Comparison of ENCODE assay signal across 8 mouse cellular contexts in genomic region chr1:160195337-160195663, GRCm38 (mm10). TPM values are rescaled to one million over a fixed set of nuclear protein-coding genes. Genes with fewer than 3 reads are reported as not detected.
DNase-seq lines count a peak whose midpoint lies in the region; ATAC-seq and TF ChIP-seq lines count a peak whose summit lies in the region.

No protein-coding gene starts in this region.

- H3K4me2 ChIP-seq in forebrain, embryonic 11.5 days (ENCODE audit: low read depth, low read length, severe bottlenecking): peak overlapping the region; percentile 75
- H3K4me2 ChIP-seq in liver, embryonic 12.5 days: peak overlapping the region; percentile 77
- peak overlapping the region; percentile 79 for H3K4me2 ChIP-seq in stomach, postnatal 0 days (replicated peaks; ENCODE audit: low read depth)

- peak overlapping the region; percentile 90 for H3K4me3 ChIP-seq in testis, adult 2 months (ENCODE audit: control insufficient read depth, low read depth, low read length)
- peak overlapping the region; percentile 83 for H3K4me3 ChIP-seq in forebrain, embryonic 11.5 days (ENCODE audit: low read depth, low read length)
- H3K4me3 ChIP-seq in liver, embryonic 12.5 days: peak overlapping the region; percentile 81
- H3K4me3 ChIP-seq in stomach, postnatal 0 days (ENCODE audit: low read depth, low read length): peak overlapping the region; percentile 89

- H3K4me1 ChIP-seq in testis, adult 2 months (ENCODE audit: control insufficient read depth, insufficient read depth, low read length): no peaks in the 10 kb centered on the region
- H3K4me1 ChIP-seq in forebrain, embryonic 11.5 days (replicated peaks; ENCODE audit: control insufficient read depth, insufficient read depth, low read length): no peaks in the 10 kb centered on the region; the same call in 1 of the 2 replicates
- peaks cover 23% of the 10 kb centered on the region for H3K4me1 ChIP-seq in liver, embryonic 12.5 days
- H3K4me1 ChIP-seq in stomach, postnatal 0 days (replicated peaks; ENCODE audit: control insufficient read depth, insufficient read depth): no peaks in the 10 kb centered on the region

- no peaks in the 10 kb centered on the region for H3K27me3 ChIP-seq in testis, adult 2 months (ENCODE audit: control insufficient read depth, insufficient read depth, low read length)
- H3K27me3 ChIP-seq in forebrain, embryonic 11.5 days (ENCODE audit: control insufficient read depth, insufficient read depth, low read length): no peaks in the 10 kb centered on the region
- no peaks in the 10 kb centered on the region for H3K27me3 ChIP-seq in liver, embryonic 12.5 days (replicated peaks)
- no peaks in the 10 kb centered on the region for H3K27me3 ChIP-seq in stomach, postnatal 0 days (ENCODE audit: control insufficient read depth, insufficient read depth, low read length)

- TF ChIP-seq POLR2A in testis, adult 2 months (IDR thresholded peaks at IDR 0.05; ENCODE audit: control insufficient read depth, low read depth, low read length): no peak

- H3K9ac ChIP-seq in forebrain, embryonic 11.5 days (ENCODE audit: low read length): peak overlapping the region; percentile 85
- H3K9ac ChIP-seq in liver, embryonic 12.5 days: peak overlapping the region; percentile 78
- H3K9ac ChIP-seq in stomach, postnatal 0 days (ENCODE audit: low read length): peak overlapping the region; percentile 94

- ATAC-seq in forebrain, embryonic 11.5 days (replicated peaks; ENCODE audit: low FRiP score): no peak
- peak; percentile 57 for ATAC-seq in liver, embryonic 12.5 days
- ATAC-seq in stomach, postnatal 0 days (ENCODE audit: low FRiP score, low TSS enrichment): peak; percentile 53

- TF ChIP-seq CTCF in testis, adult 2 months (IDR thresholded peaks at IDR 0.05; ENCODE audit: control insufficient read depth, insufficient read depth, insufficient replicate concordance, low read depth, low read length): no peak
- TF ChIP-seq CTCF in stomach, postnatal 0 days (IDR thresholded peaks at IDR 0.05; ENCODE audit: low read depth): no peak

- TF ChIP-seq EP300 in stomach, postnatal 0 days (optimal IDR thresholded peaks at IDR 0.05): no peak

- no peaks in the 10 kb centered on the region for H3K36me3 ChIP-seq in testis, adult 2 months (ENCODE audit: control insufficient read depth, insufficient read depth, low read length)
- no peaks in the 10 kb centered on the region; the same call in 1 of the 2 replicates for H3K36me3 ChIP-seq in forebrain, embryonic 11.5 days (ENCODE audit: control insufficient read depth, insufficient read depth, low read length)
- H3K36me3 ChIP-seq in liver, embryonic 12.5 days: peaks cover 38% of the 10 kb centered on the region
- no peaks in the 10 kb centered on the region for H3K36me3 ChIP-seq in stomach, postnatal 0 days (ENCODE audit: control insufficient read depth, insufficient read depth, low read length)

- no peak for DNase-seq in testis, postnatal 14 days (ENCODE audit: low spot score)
- no peak for DNase-seq in forebrain, embryonic 11.5 days (ENCODE audit: low spot score)
- no peak for DNase-seq in stomach, postnatal 0 days (ENCODE audit: low spot score)
- DNase-seq in cerebellum, postnatal 10 days: no peak
- DNase-seq in frontal cortex, postnatal 14 days (ENCODE audit: low spot score in 2 of 2): no peak
- DNase-seq in kidney, adult 8-10 months: no peak

- under 1% methylated on average over 13 of the region's 13 CpGs for WGBS in forebrain, embryonic 11.5 days
- WGBS in liver, embryonic 12.5 days (ENCODE audit: insufficient replicate concordance): under 1% methylated on average over 13 of the region's 13 CpGs
- under 1% methylated on average over 13 of the region's 13 CpGs for WGBS in stomach, postnatal 0 days

- peak overlapping the region; percentile 67 for H3K27ac ChIP-seq in testis, adult 2 months (ENCODE audit: control insufficient read depth, insufficient read depth, low read depth, low read length)
- peak overlapping the region; percentile 31; the same call in 1 of the 2 replicates for H3K27ac ChIP-seq in forebrain, embryonic 11.5 days (ENCODE audit: low read depth, low read length)
- H3K27ac ChIP-seq in liver, embryonic 12.5 days: peak overlapping the region; percentile 70
- H3K27ac ChIP-seq in stomach, postnatal 0 days (replicated peaks): peak overlapping the region; percentile 91

- no peaks in the 10 kb centered on the region for H3K9me3 ChIP-seq in forebrain, embryonic 11.5 days (ENCODE audit: control insufficient read depth, low read length)
- no peaks in the 10 kb centered on the region for H3K9me3 ChIP-seq in liver, embryonic 12.5 days (replicated peaks)
- no peaks in the 10 kb centered on the region for H3K9me3 ChIP-seq in stomach, postnatal 0 days (ENCODE audit: control insufficient read depth, low read length)

RNA-seq across cellular contexts. Expression of gene Mrps14, which starts 0.3 kb away (rescaled TPM):
- 19.5 and 22.8 TPM in 2 replicates for polyA plus RNA-seq in testis, adult 2 months (2012; rRNA removed)
- 225 and 235 TPM in 2 replicates for polyA plus RNA-seq in forebrain, embryonic 11.5 days (2014; fragmentation: Nextera tagmentation; extraction: Ambion mirVana)
- polyA plus RNA-seq in liver, embryonic 12.5 days (2016; fragmentation: Nextera tagmentation; extraction: Ambion mirVana): 242 and 262 TPM in 2 replicates
- polyA plus RNA-seq in stomach, postnatal 0 days (2015; fragmentation: Nextera tagmentation; extraction: Ambion mirVana): 248 and 259 TPM in 2 replicates

RNA-seq across cellular contexts. Expression of gene Cacybp, which starts 17.4 kb away (rescaled TPM):
- 7.3 and 9.8 TPM in 2 replicates for polyA plus RNA-seq in testis, adult 2 months (2012; rRNA removed)
- polyA plus RNA-seq in forebrain, embryonic 11.5 days (2014; fragmentation: Nextera tagmentation; extraction: Ambion mirVana): 316 and 341 TPM in 2 replicates
- 279 and 282 TPM in 2 replicates for polyA plus RNA-seq in liver, embryonic 12.5 days (2016; fragmentation: Nextera tagmentation; extraction: Ambion mirVana)
- 106 and 119 TPM in 2 replicates for polyA plus RNA-seq in stomach, postnatal 0 days (2015; fragmentation: Nextera tagmentation; extraction: Ambion mirVana)

RNA-seq across cellular contexts. Expression of gene Tnn, which starts 41.9 kb away (rescaled TPM):
- not detected in 2 replicates for polyA plus RNA-seq in testis, adult 2 months (2012; rRNA removed)
- polyA plus RNA-seq in forebrain, embryonic 11.5 days (2014; fragmentation: Nextera tagmentation; extraction: Ambion mirVana): not detected in 2 replicates
- polyA plus RNA-seq in liver, embryonic 12.5 days (2016; fragmentation: Nextera tagmentation; extraction: Ambion mirVana): 0.02 TPM in 2 replicates
- 3.7 and 4.0 TPM in 2 replicates for polyA plus RNA-seq in stomach, postnatal 0 days (2015; fragmentation: Nextera tagmentation; extraction: Ambion mirVana)

Comparison
In these comparisons a context has a peak if more than half of its experiments do, and no peak if none do; other contexts are left out.
1. H3K27ac ChIP-seq: peak in every context shown above with its lines; median percentile 91 in stomach, postnatal 0 days; 70 in liver, embryonic 12.5 days; 67 in testis, adult 2 months; 31 in forebrain, embryonic 11.5 days.